Mouse (Mus musculus): ENCODE data around the gene Kynu.

Kynu gene

DNA sequence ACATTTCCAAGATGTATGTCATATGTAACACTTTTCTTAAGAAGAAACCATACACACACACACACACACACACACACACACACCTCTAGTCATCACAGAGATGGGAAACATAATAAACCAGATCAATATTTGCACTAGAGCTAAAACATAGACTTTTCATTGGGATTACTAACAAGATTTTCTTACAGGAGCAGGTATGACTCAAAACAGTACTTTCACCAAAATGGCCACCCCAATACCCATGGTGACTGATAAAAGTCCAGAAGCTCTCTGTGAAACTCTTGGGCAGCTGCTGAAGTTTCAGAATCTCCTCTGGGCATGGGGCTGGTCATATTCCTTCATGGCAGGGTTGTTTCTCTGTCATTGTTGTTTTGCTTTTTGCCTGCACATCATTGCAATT lies 114.5 kb downstream of the Kynu start:
- DNase-seq = no peak

DNA sequence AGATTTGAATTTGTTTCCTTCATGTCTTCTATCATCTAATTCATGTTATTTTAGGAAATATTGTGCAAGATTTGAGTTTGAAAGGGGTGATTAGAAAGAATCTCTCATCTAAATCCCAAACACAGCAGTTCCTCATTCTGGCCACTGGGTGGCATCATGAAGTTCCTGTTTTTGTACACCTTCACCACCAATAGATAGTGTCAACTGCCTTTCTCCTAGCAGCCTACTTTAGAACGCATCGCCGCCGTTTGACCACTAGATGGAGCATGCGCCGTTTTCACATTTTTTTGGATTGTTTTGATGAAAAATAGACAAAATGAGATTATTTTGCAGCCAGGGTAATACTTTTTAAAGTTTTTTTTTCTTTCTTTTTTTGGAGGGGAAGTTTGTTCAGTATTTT lies 118.5 kb downstream of the Kynu start:
- DNase-seq = peak; percentile 47 to 63

DNA sequence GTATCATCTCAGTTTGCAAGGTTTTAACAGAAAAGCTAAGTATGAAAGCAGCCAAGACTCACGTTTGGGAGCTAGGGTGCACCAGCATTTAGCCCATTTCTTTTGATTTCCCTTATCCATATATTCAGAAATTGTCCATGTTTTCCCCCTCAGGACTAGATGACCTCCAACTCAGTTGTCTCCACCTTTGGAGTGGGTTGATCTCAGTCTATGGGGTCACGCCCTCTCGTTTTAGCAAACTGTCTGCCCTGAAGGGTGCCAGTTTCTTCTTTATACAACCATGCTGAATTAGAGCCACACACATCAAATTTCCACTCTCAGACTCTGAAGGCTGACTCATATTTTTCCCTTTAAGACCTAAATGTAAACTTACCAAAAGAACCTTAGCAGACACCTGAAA lies 119.0 kb downstream of the Kynu start:
- no peak for DNase-seq

DNA sequence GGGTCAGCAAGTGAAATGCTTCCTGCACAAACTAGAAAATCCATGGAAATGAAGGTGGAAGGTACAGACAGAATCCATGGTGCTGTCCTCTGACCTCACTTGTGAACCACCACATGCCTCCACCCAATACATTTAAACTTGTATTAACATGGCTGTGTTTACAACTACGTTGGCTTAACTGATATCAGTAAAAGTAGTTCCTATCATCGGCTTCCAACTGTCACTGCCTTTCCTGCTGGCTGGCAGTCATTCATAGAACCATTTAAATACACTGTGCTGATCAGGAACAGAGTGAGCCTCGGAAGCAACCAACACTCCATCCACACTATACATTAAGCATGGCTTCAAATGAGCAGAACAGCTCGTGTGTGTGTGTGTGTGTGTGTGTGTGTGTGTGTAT lies 120.1 kb downstream of the Kynu start:
- no peak for DNase-seq

GRCm38 (mm10) chr2:43690402-43690801 lies 135.3 kb downstream of the Kynu start:
- no peak for DNase-seq

- no peak for DNase-seq
These were observed 136.2 kb downstream of the Kynu start for GRCm38 (mm10) chr2:43691290-43691689.

- DNase-seq = no peak
These were observed 140.5 kb downstream of the Kynu start for GRCm38 (mm10) chr2:43695635-43696034.

DNA sequence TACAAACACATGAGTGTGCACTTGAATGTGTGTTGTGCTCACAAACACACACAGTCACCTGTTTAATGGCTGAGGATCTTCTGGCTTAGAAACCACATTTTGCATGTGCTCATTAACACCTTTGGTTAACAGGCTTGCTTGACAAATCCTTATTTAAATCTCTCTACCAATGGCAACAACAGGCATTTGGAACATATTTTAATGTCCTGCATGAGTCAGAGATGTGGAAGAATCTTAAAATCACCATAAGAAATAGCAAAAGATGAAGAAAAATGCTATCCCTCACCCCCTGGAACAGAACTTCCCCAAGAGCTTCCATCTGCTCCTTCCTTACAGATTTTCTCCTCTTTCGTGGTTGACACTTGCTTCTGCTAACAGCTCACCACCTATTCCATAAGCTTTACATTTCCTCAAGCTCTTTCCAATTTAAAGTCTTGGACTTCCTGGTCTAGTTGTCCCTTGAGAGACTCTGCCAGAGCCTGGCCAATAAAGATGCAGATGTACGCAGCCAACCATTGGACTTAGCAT lies 157.5 kb downstream of the Kynu start:
- no peak for DNase-seq

DNA sequence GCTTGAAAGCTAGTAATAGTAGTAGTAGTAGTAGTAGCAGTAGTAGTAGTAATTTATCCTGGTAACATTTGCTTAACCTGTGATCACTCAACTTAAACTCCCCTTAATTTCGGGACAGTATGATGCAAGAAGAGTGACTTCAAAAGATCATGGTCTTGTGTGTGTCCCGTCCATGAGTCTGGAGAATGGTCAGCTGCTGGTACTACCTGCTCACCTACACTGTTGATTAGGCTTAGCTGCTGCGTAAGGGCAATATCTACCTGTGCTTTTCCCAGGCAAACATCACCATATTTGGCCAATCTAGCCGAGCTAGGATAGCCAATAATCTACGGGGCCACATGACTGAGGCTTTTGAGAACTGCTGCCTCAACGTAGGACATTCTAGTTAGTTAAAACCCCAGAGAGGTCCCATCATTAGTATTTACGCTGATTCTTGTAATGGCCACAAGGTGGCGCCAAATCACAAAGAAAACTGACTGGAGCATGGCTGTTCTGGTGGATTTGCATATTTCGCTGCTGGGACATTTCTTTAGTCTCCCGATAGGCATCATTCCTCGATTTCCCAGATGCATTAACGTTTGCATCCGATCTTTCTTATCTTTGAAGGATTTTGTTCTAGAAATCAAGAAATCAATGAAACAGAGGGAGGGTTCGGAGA lies 167.4 kb downstream of the Kynu start:
- peak; percentile 31 to 34 for DNase-seq

DNA sequence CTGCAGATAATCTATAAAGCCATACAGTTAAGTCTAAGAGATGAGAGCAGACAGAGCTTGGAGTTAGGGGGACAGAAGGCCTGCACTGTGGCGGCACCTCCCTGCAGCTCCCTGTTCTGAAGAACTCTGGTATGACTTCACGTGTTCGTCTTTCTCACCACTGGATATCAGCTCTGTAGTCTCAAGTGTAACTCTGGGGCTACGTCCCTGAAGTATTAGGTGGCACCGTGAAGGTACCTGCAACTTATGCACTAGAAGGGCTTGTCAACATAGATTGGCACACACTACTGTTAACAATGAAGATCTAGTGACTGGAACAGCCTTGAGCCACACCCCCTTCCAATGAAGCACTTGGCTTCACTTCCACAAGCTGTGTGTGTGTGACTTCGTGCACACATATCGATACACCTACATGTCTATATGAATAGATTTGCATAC lies 168.0 kb downstream of the Kynu start:
- no peak for DNase-seq

DNA sequence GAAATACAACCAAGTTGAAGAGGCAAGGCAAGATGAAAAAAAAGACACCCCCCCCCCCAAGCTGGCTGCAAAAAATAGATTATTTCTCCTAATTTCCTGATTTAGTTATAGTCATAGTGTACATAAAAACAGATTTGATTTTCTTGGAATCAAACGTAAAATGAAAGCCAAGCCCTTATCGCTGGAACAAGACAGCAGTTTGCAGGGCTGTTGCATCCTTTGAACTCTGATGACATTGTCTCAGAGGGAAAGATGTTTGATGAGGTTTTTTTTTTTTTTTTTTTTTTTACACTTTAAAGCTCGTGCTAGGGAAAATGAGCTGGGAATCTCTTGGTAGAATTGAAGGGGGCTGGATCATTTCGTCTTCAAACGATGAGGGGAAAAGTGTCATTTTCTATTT lies 172.1 kb downstream of the Kynu start:
- DNase-seq = no peak

DNA sequence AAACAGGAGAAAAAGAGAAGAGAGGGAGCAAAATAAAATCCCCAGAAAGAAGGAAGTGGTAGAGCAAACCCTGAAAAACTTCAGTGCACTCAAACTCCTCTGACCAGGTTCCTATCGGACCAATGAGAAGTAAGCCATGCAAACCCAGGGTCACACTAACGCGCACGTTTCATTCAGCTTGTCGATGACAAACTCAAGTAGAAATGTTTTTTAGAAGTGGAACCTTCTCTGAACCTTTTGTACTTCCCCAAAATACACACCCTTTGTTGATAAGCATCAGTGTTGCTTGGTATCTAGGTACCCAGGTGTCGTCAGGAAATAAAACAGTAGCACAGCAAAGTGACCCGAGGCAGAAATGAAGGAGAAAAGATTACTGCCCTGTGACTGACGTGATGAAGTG lies 172.6 kb downstream of the Kynu start:
- no peak for DNase-seq

GRCm38 (mm10) chr2:43728831-43729230 lies 173.7 kb downstream of the Kynu start:
- DNase-seq = no peak

All from lung, adult 18-20 months (tissue).